Mouse (Mus musculus): ENCODE results near the gene Tfeb. TPM values are rescaled to one million over a fixed set of nuclear protein-coding genes. Genes with fewer than 3 reads are reported as not detected.

The Tfeb gene
- polyA plus RNA-seq, 1 experiment from 2014 or later, result 11.7 TPM

GRCm38 (mm10) chr17:47787632-47788031 is 50.8 kb downstream of the Tfeb start:
- no peaks in the 10 kb centered on the region for H3K9me3 ChIP-seq (ENCODE audit: control insufficient read depth, low read length)
- H3K27ac ChIP-seq (ENCODE audit: low read depth, low read length), result no peak overlapping the region
- H3K9ac ChIP-seq (ENCODE audit: low read depth, low read length), result no peak overlapping the region
- ATAC-seq (ENCODE audit: low FRiP score, low TSS enrichment), result no peak
- H3K4me3 ChIP-seq (ENCODE audit: low read length), result no peak overlapping the region
- H3K4me1 ChIP-seq (ENCODE audit: control insufficient read depth, insufficient read depth, low read length), result peaks cover 16% of the 10 kb centered on the region
- no peak overlapping the region for H3K4me2 ChIP-seq (replicated peaks; ENCODE audit: low read depth, low read length)
- 46% methylated on average over 8 of the region's 8 CpGs for WGBS
- H3K27me3 ChIP-seq (ENCODE audit: control insufficient read depth, insufficient read depth, low read length), result no peaks in the 10 kb centered on the region
- H3K36me3 ChIP-seq (ENCODE audit: control insufficient read depth, insufficient read depth, low read length), result no peaks in the 10 kb centered on the region

DNA sequence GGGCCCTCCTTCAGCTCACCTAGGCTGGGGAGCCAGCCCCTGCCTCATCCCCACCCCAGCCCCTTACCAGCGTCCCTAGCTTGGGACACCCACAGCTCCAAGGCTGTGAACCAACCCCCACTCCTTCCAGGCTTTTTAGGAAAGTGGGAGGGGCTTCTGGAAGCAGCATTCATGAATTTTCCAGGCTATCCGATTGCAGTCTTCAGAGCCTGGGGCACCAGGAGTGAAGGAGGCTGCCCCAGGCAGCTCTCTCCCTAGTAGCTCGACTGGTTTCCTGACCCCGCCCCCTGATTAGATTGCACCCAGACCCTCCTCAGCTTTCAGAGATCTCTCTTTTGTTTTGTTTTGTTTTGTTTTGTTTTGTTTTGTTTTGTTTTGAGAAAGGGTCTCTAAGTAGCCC is 51.5 kb downstream of the Tfeb start:
- Histone ChIP-seq H3K4me3 (ENCODE audit: low read length) (no peak overlapping the region), H3K27ac (ENCODE audit: low read depth, low read length) (no peak overlapping the region), H3K9me3 (ENCODE audit: control insufficient read depth, low read length) (no peaks in the 10 kb centered on the region), H3K9ac (ENCODE audit: low read depth, low read length) (no peak overlapping the region), H3K4me2 (replicated peaks; ENCODE audit: low read depth, low read length) (no peak overlapping the region), H3K4me1 (ENCODE audit: control insufficient read depth, insufficient read depth, low read length) (peaks cover 16% of the 10 kb centered on the region), H3K36me3 (ENCODE audit: control insufficient read depth, insufficient read depth, low read length) (no peaks in the 10 kb centered on the region), H3K27me3 (ENCODE audit: control insufficient read depth, insufficient read depth, low read length) (no peaks in the 10 kb centered on the region)
- peak; percentile 18; the same call in 1 of the 2 replicates for ATAC-seq (ENCODE audit: low FRiP score, low TSS enrichment)
- WGBS, result 4% methylated on average over 4 of the region's 4 CpGs

- Histone ChIP-seq H3K9ac (ENCODE audit: low read depth, low read length) (no peak overlapping the region), H3K4me2 (replicated peaks; ENCODE audit: low read depth, low read length) (no peak overlapping the region), H3K9me3 (ENCODE audit: control insufficient read depth, low read length) (no peaks in the 10 kb centered on the region), H3K4me1 (ENCODE audit: control insufficient read depth, insufficient read depth, low read length) (peaks cover 16% of the 10 kb centered on the region), H3K27ac (ENCODE audit: low read depth, low read length) (no peak overlapping the region), H3K4me3 (ENCODE audit: low read length) (no peak overlapping the region), H3K36me3 (ENCODE audit: control insufficient read depth, insufficient read depth, low read length) (no peaks in the 10 kb centered on the region), H3K27me3 (ENCODE audit: control insufficient read depth, insufficient read depth, low read length) (no peaks in the 10 kb centered on the region)
- ATAC-seq (ENCODE audit: low FRiP score, low TSS enrichment), result no peak
- 63% methylated on average over 6 of the region's 6 CpGs for WGBS
Measured at GRCm38 (mm10) chr17:47788996-47789395, 52.2 kb downstream of the Tfeb start.

DNA sequence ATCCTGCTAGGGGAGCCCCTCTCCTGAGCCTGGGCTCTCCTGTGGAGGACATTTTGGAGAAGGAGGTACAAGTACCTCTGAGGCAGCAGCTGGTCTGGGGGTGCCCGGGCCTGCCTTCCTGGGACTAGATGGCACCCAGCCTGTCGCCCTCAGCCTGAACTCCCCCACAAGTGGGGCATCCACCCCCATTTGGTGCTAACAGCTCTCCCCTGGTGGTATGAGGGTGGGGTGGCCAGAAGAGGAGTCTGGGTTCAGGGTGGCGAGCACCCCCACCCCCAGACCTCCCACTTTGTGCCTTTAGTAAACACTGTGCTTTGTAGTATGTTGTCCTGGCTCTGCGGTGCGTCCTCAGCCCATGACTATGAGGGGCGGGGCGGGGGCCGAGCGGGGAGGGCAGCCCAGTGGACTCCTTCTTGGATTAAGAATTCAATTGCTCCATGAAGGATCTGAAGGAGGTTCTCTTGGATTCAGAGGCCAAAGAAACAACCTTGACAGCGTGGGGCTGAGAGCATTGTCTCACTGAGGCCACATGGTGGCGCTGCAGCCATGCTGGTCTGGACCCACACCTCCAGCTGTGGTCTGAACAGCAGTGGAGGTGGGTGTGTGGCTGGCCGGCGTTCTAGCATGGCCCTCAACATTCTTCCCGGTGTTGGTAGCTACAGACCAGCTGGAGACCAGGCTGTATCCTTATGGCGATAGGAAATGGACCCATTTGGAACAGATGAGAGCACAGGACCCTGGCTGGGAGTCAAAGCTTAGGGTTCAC is 55.5 kb downstream of the Tfeb start:
- no peaks in the 10 kb centered on the region for H3K27me3 ChIP-seq (ENCODE audit: control insufficient read depth, insufficient read depth, low read length)
- no peak overlapping the region for H3K27ac ChIP-seq (ENCODE audit: low read depth, low read length)
- H3K4me1 ChIP-seq (ENCODE audit: control insufficient read depth, insufficient read depth, low read length), result peaks cover 22% of the 10 kb centered on the region
- no peak overlapping the region for H3K4me3 ChIP-seq (ENCODE audit: low read length)
- H3K36me3 ChIP-seq (ENCODE audit: control insufficient read depth, insufficient read depth, low read length), result no peaks in the 10 kb centered on the region
- no peaks in the 10 kb centered on the region for H3K9me3 ChIP-seq (ENCODE audit: control insufficient read depth, low read length)
- H3K9ac ChIP-seq (ENCODE audit: low read depth, low read length), result no peak overlapping the region
- peak; percentile 46 for ATAC-seq (ENCODE audit: low FRiP score, low TSS enrichment)
- H3K4me2 ChIP-seq (replicated peaks; ENCODE audit: low read depth, low read length), result no peak overlapping the region
- 25% methylated on average over 15 of the region's 15 CpGs for WGBS

GRCm38 (mm10) chr17:47793377-47793776 is 56.5 kb downstream of the Tfeb start:
- peaks cover 12% of the 10 kb centered on the region for H3K4me1 ChIP-seq (ENCODE audit: control insufficient read depth, insufficient read depth, low read length)
- no peaks in the 10 kb centered on the region for H3K36me3 ChIP-seq (ENCODE audit: control insufficient read depth, insufficient read depth, low read length)
- 12% methylated on average over 9 of the region's 9 CpGs for WGBS
- peak; percentile 73 for ATAC-seq (ENCODE audit: low FRiP score, low TSS enrichment)
- no peaks in the 10 kb centered on the region for H3K9me3 ChIP-seq (ENCODE audit: control insufficient read depth, low read length)
- no peak overlapping the region for H3K4me2 ChIP-seq (replicated peaks; ENCODE audit: low read depth, low read length)
- H3K4me3 ChIP-seq (ENCODE audit: low read length), result no peak overlapping the region
- no peak overlapping the region for H3K27ac ChIP-seq (ENCODE audit: low read depth, low read length)
- H3K27me3 ChIP-seq (ENCODE audit: control insufficient read depth, insufficient read depth, low read length), result no peaks in the 10 kb centered on the region
- H3K9ac ChIP-seq (ENCODE audit: low read depth, low read length), result no peak overlapping the region

DNA sequence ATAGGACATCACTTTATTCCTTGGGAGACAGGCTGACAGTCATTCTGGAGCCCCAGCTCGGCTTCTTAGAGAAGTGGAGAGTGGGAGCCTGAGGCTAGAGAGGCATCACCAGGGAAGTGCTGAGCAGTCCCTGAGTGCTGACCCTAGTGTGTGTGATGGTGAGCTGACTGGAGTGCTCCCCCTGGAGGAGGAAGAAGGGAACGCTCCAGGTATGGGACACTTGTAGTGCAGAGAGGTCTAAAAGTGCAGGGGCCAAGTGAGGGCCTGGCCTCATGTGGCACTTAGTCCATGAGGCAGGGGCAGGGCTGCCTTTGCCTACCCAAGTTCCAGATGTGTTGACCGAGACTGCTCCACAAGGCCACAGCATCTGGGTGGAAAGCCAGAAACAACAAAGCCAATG is 58.6 kb downstream of the Tfeb start:
- ATAC-seq (ENCODE audit: low FRiP score, low TSS enrichment), result peak; percentile 58; the same call in 1 of the 2 replicates
- Histone ChIP-seq H3K4me2 (replicated peaks; ENCODE audit: low read depth, low read length) (no peak overlapping the region), H3K27me3 (ENCODE audit: control insufficient read depth, insufficient read depth, low read length) (no peaks in the 10 kb centered on the region), H3K4me3 (ENCODE audit: low read length) (no peak overlapping the region), H3K4me1 (ENCODE audit: control insufficient read depth, insufficient read depth, low read length) (peaks cover 12% of the 10 kb centered on the region; the same call in 1 of the 2 replicates), H3K36me3 (ENCODE audit: control insufficient read depth, insufficient read depth, low read length) (no peaks in the 10 kb centered on the region), H3K27ac (ENCODE audit: low read depth, low read length) (no peak overlapping the region), H3K9me3 (ENCODE audit: control insufficient read depth, low read length) (no peaks in the 10 kb centered on the region), H3K9ac (ENCODE audit: low read depth, low read length) (no peak overlapping the region)
- WGBS, result 41% methylated on average over 3 of the region's 3 CpGs

- H3K36me3 ChIP-seq (ENCODE audit: control insufficient read depth, insufficient read depth, low read length), result no peaks in the 10 kb centered on the region
- no peak overlapping the region for H3K27ac ChIP-seq (ENCODE audit: low read depth, low read length)
- no peak overlapping the region for H3K9ac ChIP-seq (ENCODE audit: low read depth, low read length)
- ATAC-seq (ENCODE audit: low FRiP score, low TSS enrichment), result no peak
- H3K9me3 ChIP-seq (ENCODE audit: control insufficient read depth, low read length), result no peaks in the 10 kb centered on the region
- no peaks in the 10 kb centered on the region for H3K27me3 ChIP-seq (ENCODE audit: control insufficient read depth, insufficient read depth, low read length)
- H3K4me3 ChIP-seq (ENCODE audit: low read length), result no peak overlapping the region
- peaks cover 12% of the 10 kb centered on the region; the same call in 1 of the 2 replicates for H3K4me1 ChIP-seq (ENCODE audit: control insufficient read depth, insufficient read depth, low read length)
- H3K4me2 ChIP-seq (replicated peaks; ENCODE audit: low read depth, low read length), result no peak overlapping the region
- 34% methylated on average over 16 of the region's 16 CpGs for whole genome bisulfite sequencing
Measured at GRCm38 (mm10) chr17:47796156-47796816, 59.5 kb downstream of the Tfeb start.

DNA sequence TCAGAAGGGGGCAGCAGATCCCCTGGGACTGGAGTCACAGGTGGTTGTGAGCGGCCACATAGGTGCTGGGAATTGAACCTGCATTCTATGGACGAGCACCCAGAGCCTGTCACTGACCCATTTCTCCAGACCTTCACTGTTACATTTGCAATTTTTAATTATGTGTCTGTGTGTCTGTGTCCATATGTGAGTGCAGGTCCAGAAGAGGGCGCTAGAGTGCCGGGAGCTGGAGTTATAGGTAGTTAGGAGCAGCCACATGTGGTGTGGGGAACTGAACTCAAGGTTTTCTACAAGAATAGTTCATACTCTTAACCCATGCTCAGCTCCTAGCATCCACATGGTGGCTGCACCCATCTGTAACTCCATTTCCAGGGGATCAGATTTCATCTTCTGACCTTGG is 60.1 kb downstream of the Tfeb start:
- no peaks in the 10 kb centered on the region for H3K9me3 ChIP-seq (ENCODE audit: control insufficient read depth, low read length)
- no peak for ATAC-seq (ENCODE audit: low FRiP score, low TSS enrichment)
- H3K27ac ChIP-seq (ENCODE audit: low read depth, low read length), result no peak overlapping the region
- WGBS, result 57% methylated on average over 4 of the region's 4 CpGs
- no peak overlapping the region for H3K9ac ChIP-seq (ENCODE audit: low read depth, low read length)
- H3K4me1 ChIP-seq (ENCODE audit: control insufficient read depth, insufficient read depth, low read length), result peaks cover 12% of the 10 kb centered on the region; the same call in 1 of the 2 replicates
- no peaks in the 10 kb centered on the region for H3K36me3 ChIP-seq (ENCODE audit: control insufficient read depth, insufficient read depth, low read length)
- H3K4me2 ChIP-seq (replicated peaks; ENCODE audit: low read depth, low read length), result no peak overlapping the region
- no peak overlapping the region for H3K4me3 ChIP-seq (ENCODE audit: low read length)
- H3K27me3 ChIP-seq (ENCODE audit: control insufficient read depth, insufficient read depth, low read length), result no peaks in the 10 kb centered on the region

GRCm38 (mm10) chr17:47797383-47797782 is 60.6 kb downstream of the Tfeb start:
- peaks cover 11% of the 10 kb centered on the region; the same call in 1 of the 2 replicates for H3K4me1 ChIP-seq (ENCODE audit: control insufficient read depth, insufficient read depth, low read length)
- ATAC-seq (ENCODE audit: low FRiP score, low TSS enrichment), result no peak

More at GRCm38 (mm10) chr17:47797383-47797782, 60.6 kb downstream of the Tfeb start:
- no peak overlapping the region for H3K4me3 ChIP-seq (ENCODE audit: low read length)
- no peak overlapping the region for H3K27ac ChIP-seq (ENCODE audit: low read depth, low read length)
- H3K27me3 ChIP-seq (ENCODE audit: control insufficient read depth, insufficient read depth, low read length), result no peaks in the 10 kb centered on the region
- H3K9me3 ChIP-seq (ENCODE audit: control insufficient read depth, low read length), result no peaks in the 10 kb centered on the region
- no peak overlapping the region for H3K9ac ChIP-seq (ENCODE audit: low read depth, low read length)
- WGBS, result 61% methylated on average over 9 of the region's 9 CpGs
- H3K36me3 ChIP-seq (ENCODE audit: control insufficient read depth, insufficient read depth, low read length), result no peaks in the 10 kb centered on the region
- H3K4me2 ChIP-seq (replicated peaks; ENCODE audit: low read depth, low read length), result no peak overlapping the region

Data from kidney, embryonic 14.5 days (tissue).